Mouse (Mus musculus) heart, postnatal 0 days (tissue): Measurements from ENCODE around the gene Mcoln2. TPM values are rescaled to one million over a fixed set of nuclear protein-coding genes. Genes with fewer than 3 reads are reported as not detected.

ENCODE experiments used
- ATAC-seq: fragments of 200-750 bp; cut with Nextera tagmentation; 2 replicates; pipeline ENCODE4 v1.8.0; 2017; ENCODE audit warnings: low read depth, moderate number of reproducible peaks, moderate library complexity; ENCODE audit not compliant: insufficient read depth
- DNase-seq: peaks from one replicate; pipeline ENCODE4 v3.0.0-alpha.2; 2016; ENCODE audit warnings: low spot score
- H3K27ac ChIP-seq: fragments of 300-500 bp; sonication (generic); 2 replicates; pipeline ENCODE4 v1.5.1; 2014; ENCODE audit warnings: low read depth, mild to moderate bottlenecking
- H3K27me3 ChIP-seq: fragments of 300-500 bp; sonication (generic); 2 replicates; pipeline ENCODE4 v1.6.1; 2014; ENCODE audit warnings: low read length, mixed read lengths; ENCODE audit not compliant: control insufficient read depth, insufficient read depth
- H3K36me3 ChIP-seq: fragments of 300-500 bp; sonication (generic); replicated peaks from 2 replicates; pipeline ENCODE4 v1.6.1; 2014; ENCODE audit warnings: low read length, mixed read lengths; ENCODE audit not compliant: control insufficient read depth, insufficient read depth
- H3K4me1 ChIP-seq: fragments of 300-500 bp; sonication (generic); 2 replicates; pipeline ENCODE4 v1.6.1; 2014; ENCODE audit warnings: antibody characterized with exemption; ENCODE audit not compliant: control insufficient read depth, insufficient read depth
- H3K4me2 ChIP-seq: fragments of 300-500 bp; sonication (generic); 2 replicates; pipeline ENCODE4 v1.6.1; 2014; ENCODE audit warnings: low read depth, mild to moderate bottlenecking, low read length, moderate library complexity
- H3K4me3 ChIP-seq: fragments of 300-500 bp; sonication (generic); 2 replicates; pipeline ENCODE4 v1.5.1; 2014; ENCODE audit warnings: low read depth, low read length
- H3K9ac ChIP-seq: fragments of 300-500 bp; sonication (generic); replicated peaks from 2 replicates; pipeline ENCODE4 v1.6.1; 2014; ENCODE audit warnings: low read depth, low read length, mixed read lengths
- H3K9me3 ChIP-seq: fragments of 300-500 bp; sonication (generic); replicated peaks from 2 replicates; pipeline ENCODE4 v1.6.1; 2016; ENCODE audit warnings: low read length; ENCODE audit not compliant: control insufficient read depth
- CTCF ChIP-seq: IDR thresholded peaks from 2 replicates; pipeline ENCODE4 v1.5.1; 2016; ENCODE audit warnings: antibody characterized with exemption, control low read depth, low read depth
- EP300 ChIP-seq: IDR thresholded peaks from 2 replicates; pipeline ENCODE4 v1.6.1; 2016; ENCODE audit warnings: antibody characterized with exemption, low read depth
- WGBS: fragments of 180-500 bp; shearing (Covaris S2); extraction: QIAGEN DNeasy Blood & Tissue Kit; methylation state at CpG from one replicate; pipeline ENCODE4 v1.1.7; 2014; 5-methylcytosine and 5-hydroxymethylcytosine counted together
- polyA plus RNA-seq: library from polyadenylated mRNA; unstranded; fragments of >200 nt; fragmentation: Nextera tagmentation; extraction: Ambion mirVana; gene quantifications from 2 replicates; pipeline ENCODE4 v1.2.1, GENCODE M21; 2015
- total RNA-seq: library from RNA; depleted of rRNA; stranded (reverse); fragments of >200 nt; gene quantifications from 2 replicates; pipeline ENCODE4 v1.2.3, GENCODE M21; 2014; ENCODE audit warnings: low replicate concordance

Gene Mcoln2
- total and polyA plus RNA-seq, 2 experiments from 2014 or later: 0.14 TPM; not detected in 1

DNA sequence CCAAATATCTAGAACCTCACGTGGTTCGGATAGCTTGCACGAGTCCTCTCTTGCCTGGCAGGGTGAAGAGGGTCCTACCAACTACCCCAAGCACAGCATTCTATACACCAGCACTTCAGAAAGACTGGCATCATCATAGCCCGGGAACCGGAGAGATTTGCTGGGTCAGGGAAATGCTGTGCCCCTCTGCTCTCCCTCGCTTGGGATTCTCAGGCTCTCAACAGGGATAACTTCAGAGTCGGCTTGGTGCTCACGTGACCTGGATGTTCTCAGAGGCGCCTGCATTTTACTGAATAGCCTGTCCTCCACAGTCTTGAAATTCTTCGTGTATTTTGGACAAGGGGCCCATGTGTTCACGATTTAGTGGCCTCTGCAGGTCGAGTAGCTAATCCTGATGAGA, 48.2 kb downstream of the Mcoln2 start:
- Histone ChIP-seq H3K9ac (no peak overlapping the region), H3K36me3 (no peaks in the 10 kb centered on the region), H3K4me1 (peaks cover 11% of the 10 kb centered on the region), H3K27ac (peak overlapping the region; percentile 79), H3K4me3 (no peak overlapping the region), H3K4me2 (no peak overlapping the region), H3K27me3 (no peaks in the 10 kb centered on the region), H3K9me3 (no peaks in the 10 kb centered on the region)
- ATAC-seq: peak; percentile 64
- peak; percentile 31 for DNase-seq
- WGBS: 43% methylated on average over 12 of the region's 12 CpGs
- TF ChIP-seq CTCF (no peak), EP300 (no peak)

DNA sequence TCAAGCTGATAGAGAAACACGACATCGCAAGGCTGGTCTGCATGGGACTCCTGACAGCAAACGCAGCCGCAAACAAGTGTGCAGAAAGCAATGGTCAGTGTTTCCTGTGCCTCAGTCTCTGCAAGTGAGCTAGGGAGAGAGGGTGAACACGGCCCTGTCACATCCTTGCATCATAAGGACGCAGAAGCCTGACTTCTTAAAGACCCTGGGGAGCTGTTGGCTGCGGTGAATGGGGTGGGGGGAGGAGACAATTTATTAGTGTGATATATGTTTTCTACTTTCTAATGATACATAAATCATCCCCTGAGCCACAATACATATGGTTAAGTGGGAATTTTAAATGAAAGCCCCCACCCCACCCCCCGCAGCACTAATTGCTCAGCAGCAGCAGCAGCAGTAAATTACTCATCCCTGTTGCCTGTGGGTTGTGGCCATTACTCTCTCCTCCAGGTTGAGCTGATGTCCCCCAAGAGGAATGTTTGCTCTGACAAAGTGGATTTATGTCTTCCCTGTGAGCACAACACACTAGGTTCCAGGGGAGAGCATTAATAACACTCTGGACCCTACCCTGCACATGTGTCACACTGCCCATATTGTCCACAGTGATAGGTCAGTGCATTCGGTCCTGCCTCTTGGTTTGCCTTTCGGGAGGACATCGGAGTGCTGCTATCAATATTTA, 49.3 kb downstream of the Mcoln2 start:
- Histone ChIP-seq H3K4me2 (no peak overlapping the region), H3K4me3 (no peak overlapping the region), H3K4me1 (peaks cover 11% of the 10 kb centered on the region), H3K36me3 (no peaks in the 10 kb centered on the region), H3K27me3 (no peaks in the 10 kb centered on the region), H3K9ac (no peak overlapping the region), H3K9me3 (no peaks in the 10 kb centered on the region), H3K27ac (no peak overlapping the region)
- no peak for ATAC-seq
- no peak for DNase-seq
- no peak for TF ChIP-seq CTCF
- TF ChIP-seq EP300: no peak
- 81% methylated on average over 11 of the region's 11 CpGs for WGBS

DNA sequence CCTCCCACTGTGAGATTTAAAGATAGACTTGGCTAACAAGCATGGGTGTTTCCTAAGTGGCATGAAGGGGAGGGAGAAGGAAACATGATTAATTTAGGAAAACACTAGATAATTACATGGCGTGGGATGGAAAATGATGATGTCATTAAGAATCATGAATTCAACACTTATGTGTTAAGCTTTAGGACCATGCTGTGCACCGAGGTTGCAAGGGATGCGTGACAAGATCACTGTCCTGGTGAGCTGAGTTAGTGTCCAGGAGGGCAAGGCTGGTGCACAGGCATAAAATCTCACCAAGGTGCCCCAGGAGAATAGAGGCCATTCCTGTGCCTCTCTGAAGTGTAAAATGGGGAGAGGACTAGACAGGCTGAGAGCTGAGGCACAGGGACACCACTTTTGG, 49.9 kb downstream of the Mcoln2 start:
- 73% methylated on average over 3 of the region's 3 CpGs for WGBS
- ATAC-seq: no peak

DNA sequence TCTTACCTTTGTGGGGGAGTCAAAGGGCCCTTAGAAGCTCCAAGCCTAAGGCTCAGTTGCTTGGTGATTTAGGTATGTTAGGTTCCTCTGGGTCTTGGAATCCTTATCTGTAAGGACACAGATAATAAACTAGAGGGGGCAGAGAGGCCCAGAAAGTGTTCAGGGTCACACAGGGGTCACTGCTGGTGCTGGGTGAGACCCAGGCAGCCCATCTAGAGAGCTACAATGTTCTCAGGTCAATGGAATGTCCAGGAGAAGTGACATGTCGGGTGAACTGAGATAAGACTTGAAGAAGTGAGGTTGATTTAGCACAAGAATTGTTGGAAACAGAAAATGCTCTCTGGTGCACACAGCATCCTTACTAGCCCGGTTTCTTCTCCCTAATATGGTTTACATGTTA, 54.7 kb downstream of the Mcoln2 start:
- WGBS: 3% methylated on average over 2 of the region's 2 CpGs
- TF ChIP-seq CTCF (no peak), EP300 (no peak)
- no peaks in the 10 kb centered on the region for H3K4me1 ChIP-seq
- peak overlapping the region; percentile 11 for H3K27ac ChIP-seq
- H3K4me3 ChIP-seq: no peak overlapping the region
- H3K36me3 ChIP-seq: no peaks in the 10 kb centered on the region
- H3K9ac ChIP-seq: no peak overlapping the region
- H3K4me2 ChIP-seq: no peak overlapping the region
- DNase-seq: no peak
- no peaks in the 10 kb centered on the region for H3K9me3 ChIP-seq
- peak; percentile 80 for ATAC-seq
- H3K27me3 ChIP-seq: no peaks in the 10 kb centered on the region

More for the DNA sequence above, 49.9 kb downstream of the Mcoln2 start:
- Histone ChIP-seq H3K9me3 (no peaks in the 10 kb centered on the region), H3K36me3 (no peaks in the 10 kb centered on the region), H3K9ac (no peak overlapping the region), H3K4me3 (no peak overlapping the region), H3K27ac (no peak overlapping the region), H3K27me3 (no peaks in the 10 kb centered on the region), H3K4me2 (no peak overlapping the region), H3K4me1 (peaks cover 11% of the 10 kb centered on the region)
- TF ChIP-seq EP300 (no peak), CTCF (no peak)
- no peak for DNase-seq

DNA sequence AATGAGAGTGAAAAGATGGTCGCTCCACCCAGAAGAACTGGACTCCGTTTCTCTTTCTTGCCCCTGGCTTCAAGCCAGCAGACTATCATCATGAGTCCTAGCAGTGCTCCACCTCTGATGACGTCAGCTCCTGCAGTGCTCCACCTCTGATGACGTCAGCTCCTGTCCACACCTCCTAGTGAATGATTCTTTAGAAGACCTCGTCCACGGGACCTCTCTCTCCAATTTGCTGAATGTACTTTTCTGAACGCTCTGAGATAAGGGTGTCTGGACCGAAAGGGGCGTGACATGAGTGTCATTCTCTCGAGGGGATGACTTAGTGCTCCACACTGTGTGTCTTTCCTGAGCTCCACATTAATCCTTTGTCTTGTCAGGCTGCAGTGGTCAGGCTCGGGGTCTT, 55.7 kb downstream of the Mcoln2 start:
- WGBS: 13% methylated on average over 11 of the region's 11 CpGs
- DNase-seq: peak; percentile 37
- Histone ChIP-seq H3K9me3 (no peaks in the 10 kb centered on the region), H3K4me2 (no peak overlapping the region), H3K4me1 (no peaks in the 10 kb centered on the region), H3K4me3 (no peak overlapping the region), H3K9ac (no peak overlapping the region), H3K27me3 (no peaks in the 10 kb centered on the region), H3K27ac (no peak overlapping the region), H3K36me3 (no peaks in the 10 kb centered on the region)
- no peak for TF ChIP-seq CTCF
- TF ChIP-seq EP300: no peak
- peak; percentile 54 for ATAC-seq

DNA sequence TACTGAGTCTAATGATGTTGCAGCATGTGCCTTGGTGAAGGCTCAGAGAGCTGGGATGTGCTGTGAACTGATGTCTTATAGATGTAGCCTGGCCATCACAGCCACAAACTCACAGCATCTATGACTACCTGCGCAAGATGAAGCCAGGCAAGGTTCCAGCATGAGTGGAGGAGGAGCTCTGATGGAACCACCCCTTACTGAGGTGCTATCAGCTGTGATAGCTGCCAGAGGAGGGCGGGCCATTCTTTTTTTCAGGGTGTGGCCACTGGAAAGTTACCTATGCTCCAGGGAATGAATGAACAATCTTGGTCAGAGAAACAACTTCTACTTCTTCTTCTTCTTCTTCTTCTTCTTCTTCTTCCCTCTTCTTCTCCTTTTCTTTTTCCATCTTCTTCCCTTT, 57.0 kb downstream of the Mcoln2 start:
- Histone ChIP-seq H3K36me3 (no peaks in the 10 kb centered on the region), H3K27me3 (no peaks in the 10 kb centered on the region), H3K4me3 (no peak overlapping the region), H3K4me2 (no peak overlapping the region), H3K27ac (no peak overlapping the region), H3K9me3 (no peaks in the 10 kb centered on the region), H3K4me1 (no peaks in the 10 kb centered on the region), H3K9ac (no peak overlapping the region)
- no peak for ATAC-seq
- no peak for DNase-seq
- TF ChIP-seq EP300 (no peak), CTCF (no peak)
- 95% methylated on average over 2 of the region's 2 CpGs for WGBS
